Mouse (Mus musculus): ENCODE data around the gene Zfp94.

Gene Zfp94

DNA sequence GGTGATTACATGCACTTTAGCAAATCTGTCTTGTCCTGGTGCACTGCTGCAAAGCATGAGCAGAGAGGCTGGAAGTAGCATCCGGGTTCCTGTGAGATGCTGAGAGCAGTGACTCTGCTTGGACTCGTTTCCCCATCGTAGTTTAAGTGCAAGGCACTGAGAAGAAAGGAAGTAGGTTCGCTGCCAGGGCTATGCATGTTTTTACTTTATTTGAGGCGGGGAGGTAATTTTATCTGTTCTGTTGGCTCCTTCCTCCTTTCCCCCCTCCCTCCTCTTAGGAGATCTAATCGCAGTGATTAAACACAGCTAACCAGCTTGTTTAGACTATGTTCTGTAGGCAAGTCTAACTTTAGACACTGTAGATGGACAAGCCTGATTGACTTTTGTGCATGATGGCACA lies 2.5 kb upstream of the Zfp94 start:
- DNase-seq (ENCODE audit: extremely low read depth, low read depth), result no peak

- DNase-seq (ENCODE audit: extremely low read depth, low read depth), result no peak
Measured at GRCm38 (mm10) chr7:24315726-24316566, 520 bp downstream of the Zfp94 start.

DNA sequence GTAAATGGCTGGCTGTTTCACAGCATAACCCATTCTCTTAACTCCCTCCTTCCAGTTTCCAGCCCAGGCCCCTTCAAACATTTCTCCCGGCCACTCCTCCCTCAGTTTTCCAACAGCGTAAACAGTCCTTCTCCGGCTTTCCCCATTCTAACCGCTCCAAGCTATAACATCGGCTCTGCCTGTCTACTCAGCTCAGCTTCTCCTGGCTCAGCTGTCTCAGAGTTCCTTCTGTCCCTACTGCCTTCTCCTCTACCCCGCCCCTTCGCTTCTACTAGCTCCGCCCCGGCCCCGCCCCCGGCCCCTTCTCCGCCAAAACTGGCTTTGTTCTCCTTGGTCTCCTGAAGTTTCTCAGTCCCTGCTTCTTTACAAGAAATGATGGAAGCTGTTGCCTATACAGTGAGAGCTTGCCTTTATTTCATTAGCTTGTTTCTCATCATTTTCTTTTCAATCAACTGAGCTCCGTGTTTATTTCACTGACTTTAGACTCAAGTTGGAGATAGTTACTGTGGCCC lies 15.6 kb downstream of the Zfp94 start, which contains the start of gene Zfp61:
Zfp61 (minus strand) TSS at position 462 of the 512 bp plus-strand sequence.
- no peak for DNase-seq (ENCODE audit: extremely low read depth, low read depth)

DNA sequence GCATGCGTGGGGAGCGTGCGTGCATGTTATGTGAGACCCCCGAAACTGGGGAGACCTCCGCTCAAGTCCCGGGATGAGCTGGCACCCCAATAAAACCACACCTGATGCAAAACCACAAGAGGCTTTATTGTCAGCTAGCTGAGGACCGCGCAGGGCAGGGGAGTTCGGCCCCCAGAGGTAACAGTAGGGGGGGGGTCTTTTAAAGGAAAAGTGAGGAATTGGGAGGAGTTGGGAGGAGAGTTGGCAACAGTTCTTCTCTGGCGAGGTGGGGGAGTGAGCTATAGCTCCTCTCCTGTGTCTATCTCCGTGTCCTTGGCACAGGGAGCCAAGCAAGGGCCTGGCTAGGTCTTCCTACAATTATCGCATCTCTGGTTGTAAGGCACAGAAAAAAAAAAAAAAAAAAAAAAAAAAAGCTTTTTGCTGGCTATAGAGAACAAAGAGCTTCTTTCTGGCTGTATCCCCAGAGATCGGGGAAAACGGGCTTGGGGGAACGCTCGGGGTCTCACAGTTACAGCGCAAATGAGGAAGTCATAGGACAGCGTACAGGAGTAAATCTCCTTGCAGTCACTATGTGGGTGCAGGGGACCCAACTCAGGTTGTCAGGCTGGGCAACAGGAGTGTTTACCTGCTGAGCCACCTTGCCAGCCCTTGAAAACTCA lies 16.5 kb downstream of the Zfp94 start:
- DNase-seq (ENCODE audit: extremely low read depth, low read depth), result no peak

DNA sequence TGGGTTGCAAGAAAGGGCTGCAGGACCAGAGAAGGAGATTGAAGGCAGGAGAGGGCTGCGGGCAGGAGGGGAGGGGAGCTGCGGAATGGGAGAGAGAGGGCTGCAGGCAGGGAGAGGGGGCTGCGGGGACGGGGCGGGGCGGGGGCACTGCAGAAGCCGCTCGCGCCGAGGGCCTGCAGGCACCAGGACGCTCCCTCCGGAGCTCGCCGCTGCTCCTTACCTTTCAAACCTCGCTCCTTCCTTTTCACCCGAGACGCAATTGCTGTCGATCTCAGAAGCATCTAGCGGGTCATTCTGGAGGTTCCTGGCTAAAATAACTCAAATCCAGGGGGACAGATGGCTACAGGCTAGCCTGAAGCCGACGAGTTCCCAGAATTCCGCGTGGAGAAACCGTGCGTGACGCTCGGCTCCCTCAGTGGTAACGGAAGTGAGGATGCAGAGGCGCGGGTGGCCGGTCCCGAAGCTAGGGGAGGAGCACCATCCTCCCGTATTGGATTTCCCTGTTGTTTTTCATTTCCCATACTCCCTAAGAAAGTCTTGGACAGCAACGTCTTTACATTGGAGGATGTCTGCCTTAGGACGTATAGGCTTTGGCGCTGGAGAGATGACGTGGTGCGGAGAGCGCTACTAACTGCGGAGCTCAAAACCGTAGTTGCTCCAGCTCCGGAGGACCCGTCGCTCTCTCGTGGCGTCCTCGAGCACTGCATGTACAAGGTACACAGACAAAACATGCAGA lies 17.3 kb downstream of the Zfp94 start:
- peak; percentile 78 for DNase-seq (ENCODE audit: extremely low read depth, low read depth)

GRCm38 (mm10) chr7:24298635-24298972 lies 17.9 kb downstream of the Zfp94 start:
- no peak for DNase-seq (ENCODE audit: extremely low read depth, low read depth)

DNA sequence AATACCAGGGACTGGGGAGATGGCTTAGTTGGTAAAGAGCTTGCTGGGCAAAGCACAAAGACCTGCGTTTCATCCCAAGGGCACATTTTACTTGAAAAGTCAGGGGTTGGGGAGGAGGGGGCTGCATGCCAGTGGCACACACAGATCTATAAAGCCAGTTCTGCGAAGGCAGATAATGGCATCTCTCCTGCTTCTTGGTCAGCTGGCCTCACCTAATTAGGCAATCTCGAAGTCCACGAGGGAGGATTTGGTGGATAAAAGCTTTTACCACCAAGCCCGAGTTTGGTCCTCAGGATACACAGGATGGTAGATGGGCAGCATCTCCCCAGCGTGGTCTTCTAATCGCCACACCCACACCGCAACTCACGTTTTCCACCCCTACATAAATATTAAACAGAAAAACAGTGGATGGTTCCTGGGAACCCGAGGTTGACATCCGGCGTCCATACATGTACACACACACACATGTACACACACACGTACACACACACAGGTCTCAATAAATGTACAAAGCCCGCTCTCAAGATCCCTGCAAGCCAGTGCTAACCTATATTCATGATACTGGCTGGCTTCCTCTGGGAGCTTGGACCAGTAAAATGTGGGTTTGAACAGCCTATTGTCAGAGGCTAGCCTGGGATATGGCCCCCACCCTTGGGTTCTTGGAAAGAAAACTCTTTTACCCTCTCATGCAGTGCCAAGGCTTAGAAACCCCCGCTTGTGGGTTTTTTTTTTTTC lies 18.9 kb downstream of the Zfp94 start:
- no peak for DNase-seq (ENCODE audit: extremely low read depth, low read depth)

DNA sequence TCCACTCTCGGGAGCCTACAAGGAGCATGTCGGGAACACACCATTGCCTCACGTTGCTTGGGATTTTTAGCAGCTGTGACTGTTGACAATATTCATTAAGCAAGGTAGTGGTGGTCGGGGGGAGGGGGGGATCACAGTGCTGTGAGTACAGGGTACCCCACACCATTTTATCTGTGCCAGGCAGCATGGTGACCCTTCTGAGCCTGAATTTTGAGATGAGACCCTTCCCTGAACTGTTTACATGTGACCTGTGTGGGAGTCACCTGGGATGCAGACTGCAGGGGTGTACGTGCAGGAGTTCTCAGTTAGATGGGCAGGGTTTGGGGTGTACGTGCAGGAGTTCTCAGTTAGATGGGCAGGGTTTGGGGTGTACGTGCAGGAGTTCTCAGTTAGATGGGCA lies 20.1 kb downstream of the Zfp94 start:
- DNase-seq (ENCODE audit: extremely low read depth, low read depth), result no peak

DNA sequence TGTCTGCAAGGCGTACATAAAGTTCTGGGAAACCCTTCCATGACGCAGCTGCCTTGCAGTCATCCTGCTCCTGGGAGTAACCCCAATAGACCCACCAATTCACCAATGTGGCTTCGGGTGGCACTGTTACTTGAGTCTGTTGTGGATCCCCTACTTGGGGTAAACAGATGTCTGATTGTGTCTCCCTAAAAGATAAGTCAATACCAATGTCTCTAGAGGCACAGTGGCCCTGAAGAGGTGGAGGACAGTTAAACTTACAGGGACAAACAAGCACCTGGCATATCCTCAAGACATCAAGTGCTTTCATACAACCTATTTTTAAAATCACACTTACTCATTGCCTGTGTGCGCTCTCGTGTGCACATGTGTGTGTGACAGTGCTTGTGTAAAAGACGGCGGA lies 21.1 kb downstream of the Zfp94 start:
- no peak for DNase-seq (ENCODE audit: extremely low read depth, low read depth)

GRCm38 (mm10) chr7:24294763-24295162 lies 21.7 kb downstream of the Zfp94 start:
- DNase-seq (ENCODE audit: extremely low read depth, low read depth), result no peak

DNA sequence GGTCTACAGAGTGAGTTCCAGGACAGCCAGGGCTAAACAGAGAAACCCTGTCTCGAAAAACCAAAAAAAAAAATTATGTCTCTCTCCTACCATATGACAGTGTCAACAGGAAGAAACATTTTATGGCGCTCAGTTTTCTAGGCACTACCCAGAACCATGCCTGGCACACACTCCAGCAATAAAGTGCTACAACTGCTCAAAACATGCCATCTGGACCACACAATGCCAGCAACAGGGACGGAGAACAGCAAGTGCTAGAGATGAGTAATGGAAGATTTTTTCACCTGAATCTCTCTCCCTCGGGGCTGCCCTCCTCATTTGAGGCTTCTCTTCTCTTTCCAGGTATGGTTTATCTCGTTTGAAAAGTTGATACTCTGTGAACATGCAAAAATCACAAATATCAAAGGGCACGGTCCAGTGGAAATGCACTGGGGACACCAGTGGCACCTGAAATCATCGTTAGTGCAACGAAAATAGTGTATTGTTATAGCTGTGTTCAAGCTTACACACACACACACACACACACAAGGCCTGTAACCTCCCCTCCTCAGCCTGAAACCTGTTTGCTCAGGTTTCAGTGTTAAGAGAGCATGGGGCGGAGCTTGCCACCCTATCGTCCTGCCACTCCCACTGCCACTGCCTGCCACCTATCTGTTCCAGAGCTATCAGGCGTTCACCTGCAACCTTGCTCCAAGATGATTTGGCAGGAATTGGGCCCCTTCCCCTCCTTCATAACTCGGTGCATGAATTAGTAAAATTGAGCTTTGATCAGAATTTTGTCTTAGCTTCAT lies 23.2 kb downstream of the Zfp94 start:
- DNase-seq (ENCODE audit: extremely low read depth, low read depth), result no peak

DNA sequence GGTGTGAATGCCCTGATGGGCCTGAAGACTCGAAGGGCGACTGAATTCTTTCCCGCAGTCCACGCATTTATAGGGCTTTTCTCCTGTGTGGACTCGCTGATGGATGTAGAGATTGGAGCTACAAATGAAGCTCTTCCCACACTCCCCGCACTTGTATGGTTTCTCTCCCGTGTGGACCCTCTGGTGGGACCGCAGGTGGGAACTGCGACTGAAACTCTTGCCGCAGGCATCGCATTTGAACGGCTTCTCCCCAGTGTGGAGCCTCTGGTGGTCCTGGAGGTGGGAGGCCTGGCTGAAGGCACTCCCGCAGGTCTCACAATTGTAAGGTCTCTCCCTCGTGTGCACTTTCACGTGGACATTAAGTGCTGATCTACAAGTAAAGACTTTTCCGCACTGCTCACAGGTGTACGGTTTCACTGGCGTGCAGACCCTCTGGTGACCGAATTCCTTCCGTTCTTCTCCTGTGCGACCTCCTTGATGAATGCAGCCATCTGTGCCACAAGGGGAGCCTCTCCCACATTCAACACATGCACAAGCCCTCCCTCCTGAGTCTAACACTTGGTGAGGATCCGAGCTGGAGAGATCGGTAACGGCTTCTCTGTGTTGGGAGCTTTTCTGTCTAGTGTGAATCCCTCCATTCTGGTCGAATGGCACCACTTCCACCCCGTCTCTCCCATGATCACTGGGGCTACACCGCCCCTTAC lies 24.9 kb downstream of the Zfp94 start:
- no peak for DNase-seq (ENCODE audit: extremely low read depth, low read depth)

GRCm38 (mm10) chr7:24290106-24290693 lies 26.3 kb downstream of the Zfp94 start:
- no peak for DNase-seq (ENCODE audit: extremely low read depth, low read depth)

DNA sequence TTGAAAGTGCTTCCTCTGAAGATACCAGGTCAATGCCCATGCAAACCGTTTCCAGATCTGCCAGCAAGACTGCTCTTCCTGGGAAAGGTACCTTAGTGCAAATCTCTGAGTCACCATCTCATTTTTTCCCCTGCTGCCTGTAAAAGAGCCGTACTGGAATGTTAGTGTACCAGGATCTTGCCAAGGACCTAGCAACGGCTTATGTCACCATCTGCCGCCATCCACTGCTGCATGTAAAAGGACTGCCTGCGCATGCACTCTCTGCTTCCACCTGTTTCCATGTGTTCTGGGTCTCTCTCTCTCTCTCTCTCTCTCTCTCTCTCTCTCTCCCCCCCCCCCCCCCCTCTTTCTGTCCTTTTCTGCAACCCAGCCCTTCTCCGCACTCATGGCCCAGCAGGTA lies 28.0 kb downstream of the Zfp94 start:
- no peak for DNase-seq (ENCODE audit: extremely low read depth, low read depth)

DNA sequence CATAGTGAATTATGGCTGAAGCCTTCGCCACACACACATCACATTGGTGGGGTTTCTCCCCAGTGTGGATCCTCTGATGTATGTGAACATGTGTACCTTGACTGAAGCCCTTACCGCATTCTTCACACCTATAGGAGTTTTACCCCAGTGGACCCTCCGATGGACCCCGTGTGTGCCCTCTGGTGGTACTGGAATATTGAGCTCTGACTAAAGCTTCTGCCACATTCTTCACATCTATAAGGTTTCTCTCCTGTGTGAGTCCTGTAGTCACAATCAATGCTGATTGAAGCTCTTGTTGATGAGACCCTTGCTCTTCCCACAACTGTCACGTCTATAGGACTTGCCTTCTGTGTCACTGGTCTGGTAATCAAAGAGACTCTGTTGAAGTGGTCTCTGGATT lies 28.8 kb downstream of the Zfp94 start:
- no peak for DNase-seq (ENCODE audit: extremely low read depth, low read depth)

- DNase-seq (ENCODE audit: extremely low read depth, low read depth), result no peak
Measured at GRCm38 (mm10) chr7:24286916-24287315, 29.6 kb downstream of the Zfp94 start.

DNA sequence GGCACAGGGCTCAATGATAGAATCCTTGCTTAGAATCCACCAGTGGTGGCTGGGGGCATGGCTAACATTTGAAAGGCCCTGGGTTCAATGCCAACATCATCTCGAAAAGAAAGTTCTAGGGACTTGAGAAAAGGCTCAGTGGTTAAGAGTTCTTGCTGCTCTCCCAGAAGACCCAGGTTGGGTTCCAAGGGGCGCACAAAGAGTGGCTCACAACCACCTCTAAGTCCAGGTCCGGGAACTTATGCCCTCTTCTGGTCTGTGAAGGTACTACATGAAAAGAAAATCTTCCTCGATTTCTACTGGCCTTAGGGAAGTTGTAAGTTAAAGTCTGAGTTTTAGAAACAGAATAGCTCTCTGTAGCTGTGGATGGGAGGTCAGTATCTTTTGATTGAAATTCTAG lies 30.4 kb downstream of the Zfp94 start:
- DNase-seq (ENCODE audit: extremely low read depth, low read depth), result no peak

DNA sequence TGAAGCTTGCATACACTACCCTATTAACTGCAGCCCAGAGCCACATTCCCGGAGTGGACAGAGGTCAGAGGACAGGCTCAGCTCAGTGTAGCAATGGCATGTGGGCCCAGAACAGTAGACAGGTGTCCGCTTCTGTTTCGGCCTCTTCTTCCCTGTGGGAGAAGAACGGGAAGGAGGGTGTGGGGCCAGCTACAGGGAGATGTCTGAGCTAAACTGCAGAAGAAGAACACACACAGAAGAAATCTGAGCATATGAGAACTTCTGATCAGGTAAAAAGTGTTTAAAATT lies 35.7 kb downstream of the Zfp94 start:
- DNase-seq (ENCODE audit: extremely low read depth, low read depth), result no peak

GRCm38 (mm10) chr7:24280031-24280857 lies 36.2 kb downstream of the Zfp94 start:
- no peak for DNase-seq (ENCODE audit: extremely low read depth, low read depth)
